Comparison of ENCODE assay signal across 8 mouse cellular contexts in the genomic region with DNA sequence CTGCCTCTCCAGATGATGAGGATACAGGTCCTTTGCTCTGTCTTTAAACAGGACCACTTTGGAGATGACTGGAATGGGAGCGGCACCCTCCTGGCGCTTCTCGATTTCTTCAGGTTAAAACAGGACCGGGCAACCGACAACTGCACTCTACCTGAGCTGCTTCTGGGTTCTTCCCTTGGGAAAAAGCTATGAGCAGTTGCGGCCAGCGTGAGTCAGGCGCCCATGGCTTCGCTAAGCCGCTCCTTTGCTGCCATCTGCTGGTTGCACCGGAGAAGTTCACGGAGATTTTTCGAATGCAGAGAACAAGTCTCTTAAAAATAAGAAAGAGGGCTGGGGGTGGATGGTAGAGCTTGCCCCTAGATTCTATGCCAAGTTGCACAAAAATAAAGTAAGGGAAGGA. TPM values are rescaled to one million over a fixed set of nuclear protein-coding genes. Genes with fewer than 3 reads are reported as not detected.
DNase-seq lines count a peak whose midpoint lies in the region; ATAC-seq and TF ChIP-seq lines count a peak whose summit lies in the region.

No protein-coding gene starts in this region.

- no peaks in the 10 kb centered on the region for H3K27me3 ChIP-seq in liver, adult 2 months (ENCODE audit: control insufficient read depth, insufficient read depth, low read length)

- H3K79me2 ChIP-seq in liver, adult 2 months (ENCODE audit: control insufficient read depth, insufficient read depth, low read length): no peaks in the 10 kb centered on the region

- DNase-seq in 3T3-L1 (ENCODE audit: low read depth, low spot score): peak; percentile 87
- peak; percentile 31 to 44 for DNase-seq in CD8-positive naive resting alpha-beta T cell, adult 2 months (ENCODE audit: low read depth in 2 of 2, low spot score in 2 of 2)
- DNase-seq in cerebellum, adult 18-20 months: peak; percentile 61 to 73
- DNase-seq in frontal cortex, postnatal 14 days (ENCODE audit: low spot score in 2 of 2): peak; percentile 49 to 72
- peak; percentile 87 for DNase-seq in kidney, postnatal 10 days
- peak; percentile 39 for DNase-seq in liver, adult 2 months (ENCODE audit: extremely low read depth, low read depth, low spot score)
- peak; percentile 82 to 88 for DNase-seq in right cerebral cortex, adult 2 months (ENCODE audit: low spot score in 2 of 2)

- peak; percentile 91 for TF ChIP-seq CTCF in liver, adult 2 months (IDR thresholded peaks at IDR 0.05; ENCODE audit: low read depth, low read length)

- 2% methylated on average over 13 of the region's 13 CpGs for WGBS in liver, adult 2 months

- ATAC-seq in erythroid progenitor cell, adult 5-6 weeks (replicated peaks; ENCODE audit: low FRiP score, poor library complexity, severe bottlenecking): no peak

- H3K36me3 ChIP-seq in liver, adult 2 months (ENCODE audit: control insufficient read depth, insufficient read depth, low read length): no peaks in the 10 kb centered on the region

- no peak for TF ChIP-seq POLR2A in liver, adult 2 months (IDR thresholded peaks at IDR 0.05; ENCODE audit: extremely low read depth, insufficient read depth, low read length)

- no peak overlapping the region for H3K9ac ChIP-seq in liver, adult 2 months (ENCODE audit: low read depth, low read length)

- no peak overlapping the region for H3K27ac ChIP-seq in liver, adult 2 months (replicated peaks; ENCODE audit: insufficient read depth, low read depth, low read length)

- no peak overlapping the region for H3K4me3 ChIP-seq in liver, adult 2 months (ENCODE audit: insufficient read depth, low read depth, low read length)

- H3K4me1 ChIP-seq in liver, adult 2 months (ENCODE audit: control insufficient read depth, insufficient read depth, low read length): no peaks in the 10 kb centered on the region

RNA-seq across cellular contexts. Expression of a gene that starts 20.6 kb away (rescaled TPM):
- 7.7 and 8.2 TPM in 2 replicates for total RNA-seq in liver, adult 2 months (2014; rRNA removed)
- 25.0 and 32.4 TPM in 2 replicates for polyA plus RNA-seq in liver, adult 2 months (2012; rRNA removed)
- total RNA-seq in erythroid progenitor cell, adult 5-6 weeks (2015; ENCODE audit: low replicate concordance): not detected in 2 replicates
- not detected in 2 replicates for total RNA-seq in erythroid progenitor cell, adult 5-6 weeks (2017; ENCODE audit: low replicate concordance)
